Mouse (Mus musculus) ES-E14 (cell line): ENCODE results near the gene Olfr1413. TPM values are rescaled to one million over a fixed set of nuclear protein-coding genes. Genes with fewer than 3 reads are reported as not detected.

ENCODE experiments used
- DNase-seq: peaks from one replicate; pipeline ENCODE4 v3.0.0-alpha.2; 2013; ENCODE audit warnings: low read depth, low spot score
- H3K27ac ChIP-seq: 2 replicates; pipeline ENCODE4 v1.5.1; 2012; ENCODE audit warnings: low read depth, mild to moderate bottlenecking, low read length, moderate library complexity, mixed read lengths; ENCODE audit not compliant: poor library complexity, insufficient read depth, severe bottlenecking
- H3K36me3 ChIP-seq: 2 replicates; pipeline ENCODE4 v1.6.1; 2012; ENCODE audit warnings: mild to moderate bottlenecking, low read length, moderate library complexity, mixed read lengths; ENCODE audit not compliant: control insufficient read depth, poor library complexity, insufficient read depth, severe bottlenecking
- H3K4me1 ChIP-seq, 2 experiments: fragments of 150-350 bp in 1 of 2; sonication (generic) in 1 of 2; 2 replicates each; pipeline ENCODE4 v1.6.1; 2012; ENCODE audit warnings: low read length in 2 of 2, mild to moderate bottlenecking in 1 of 2, mixed read lengths in 1 of 2; ENCODE audit not compliant: control insufficient read depth in 2 of 2, insufficient read depth in 2 of 2, poor library complexity in 1 of 2
- H3K4me3 ChIP-seq, 2 experiments: fragments of 150-350 bp in 1 of 2; sonication (generic) in 1 of 2; 2 replicates each; pipeline ENCODE4 v1.5.1; 2012; ENCODE audit warnings: low read length in 2 of 2, low read depth in 1 of 2, mild to moderate bottlenecking in 1 of 2, mixed read lengths in 1 of 2; ENCODE audit not compliant: insufficient read depth in 1 of 2, poor library complexity in 1 of 2, severe bottlenecking in 1 of 2
- H3K9ac ChIP-seq: 2 replicates; pipeline ENCODE4 v1.6.1; 2012; ENCODE audit warnings: low read depth, mild to moderate bottlenecking, low read length, mixed read lengths; ENCODE audit not compliant: poor library complexity, insufficient read depth, severe bottlenecking
- H3K9me3 ChIP-seq: fragments of 150-350 bp; sonication (generic); 2 replicates; pipeline ENCODE4 v1.6.1; 2012; ENCODE audit warnings: low read depth, mild to moderate bottlenecking, low read length; ENCODE audit not compliant: control insufficient read depth, insufficient read depth
- CHD2 ChIP-seq: IDR thresholded peaks from 2 replicates; pipeline ENCODE4 v1.6.1; 2014; ENCODE audit warnings: mild to moderate bottlenecking, low read depth, low read length, inconsistent platforms
- HCFC1 ChIP-seq: IDR thresholded peaks from 2 replicates; pipeline ENCODE4 v1.6.1; 2012; ENCODE audit warnings: low read length, inconsistent platforms, borderline replicate concordance; ENCODE audit not compliant: insufficient read depth
- MAFK ChIP-seq: IDR thresholded peaks from 2 replicates; pipeline ENCODE4 v1.6.1; 2014; ENCODE audit warnings: mild to moderate bottlenecking, low read depth, low read length, inconsistent platforms; ENCODE audit not compliant: insufficient read depth
- ZC3H11A ChIP-seq: IDR thresholded peaks from 2 replicates; pipeline ENCODE4 v1.6.1; 2012; ENCODE audit warnings: low read depth, mild to moderate bottlenecking, inconsistent platforms, low read length, borderline replicate concordance
- ZNF384 ChIP-seq: IDR thresholded peaks from 2 replicates; pipeline ENCODE4 v1.6.1; 2012; ENCODE audit warnings: low read depth, low read length, inconsistent platforms
- in situ Hi-C, 2 experiments: fragments of 600-800 bp; cut with MboI; formaldehyde crosslinking; loops; one replicate each; pipeline ENCODE4 v1.15.1; 2025; ENCODE audit warnings: low sequenced_read_pairs in 2 of 2, inconsistent platforms in 1 of 2; ENCODE audit not compliant: unreplicated experiment in 2 of 2
- total RNA-seq: library from RNA; depleted of rRNA; stranded (reverse); fragments of 300-350 nt; gene quantifications from 2 replicates; pipeline ENCODE4 v1.2.3, GENCODE M21; 2012; rRNA removed

Olfr1413 gene
- total RNA-seq, result not detected in 2 replicates

DNA sequence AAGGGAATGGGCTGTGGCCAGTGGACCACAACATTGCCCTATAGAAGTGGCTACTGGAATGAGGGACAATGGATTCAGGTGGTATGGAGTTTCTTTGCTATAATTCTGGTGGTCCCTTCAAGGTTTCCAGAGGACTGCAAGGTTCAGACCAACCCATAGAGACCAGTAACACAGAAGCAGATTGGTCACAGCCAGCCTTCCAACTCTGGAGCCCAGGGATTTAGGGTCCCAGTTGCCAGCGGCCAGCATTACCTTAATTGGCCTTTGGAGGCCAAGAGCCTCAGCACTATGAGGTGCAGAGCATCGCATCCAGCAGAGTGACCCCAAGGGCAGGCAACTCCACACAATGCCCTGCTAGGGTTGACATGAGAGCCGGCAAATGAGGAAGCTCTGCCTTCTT is at the start of gene Olfr1413:
Gene Olfr1413 (plus strand): TSS at position 301 of the 400 bp plus-strand sequence.
- Histone ChIP-seq H3K4me3 (no peak within 1 kb of the TSS), H3K9ac (no peak within 1 kb of the TSS), H3K27ac (no peak within 1 kb of the TSS; the same call in 1 of the 2 replicates), H3K36me3 (no peaks in the 10 kb centered on the region), H3K4me1 (no peaks in the 10 kb centered on the region), H3K9me3 (no peaks in the 10 kb centered on the region)
- DNase-seq, result no peak
- TF ChIP-seq CHD2 (no peak), MAFK (no peak), ZC3H11A (no peak), HCFC1 (no peak), ZNF384 (no peak)
- in situ Hi-C loops, result no loop called here

GRCm38 (mm10) chr1:92521376-92521775 is 49.7 kb upstream of the Olfr1413 start:
- H3K9ac ChIP-seq, result no peak overlapping the region
- H3K36me3 ChIP-seq, result no peaks in the 10 kb centered on the region
- in situ Hi-C loops, result no loop called here
- no peaks in the 10 kb centered on the region for H3K9me3 ChIP-seq
- H3K4me3 ChIP-seq, result no peak overlapping the region
- H3K4me1 ChIP-seq, result peaks cover 0 to 2% of the 10 kb centered on the region in 2 experiments; a peak in 1 of 4 replicates
- DNase-seq, result peak; percentile 36
- no peak overlapping the region for H3K27ac ChIP-seq
- no peak for TF ChIP-seq HCFC1
- TF ChIP-seq ZC3H11A, result no peak
- TF ChIP-seq ZNF384, result peak; percentile 100
- TF ChIP-seq CHD2, result no peak
- TF ChIP-seq MAFK, result 0 out of 2 replicates have a peak, but pooled peaks have one; percentile 18

GRCm38 (mm10) chr1:92523764-92524163 is 47.4 kb upstream of the Olfr1413 start:
- in situ Hi-C loops, result no loop called here
- Histone ChIP-seq H3K27ac (no peak overlapping the region), H3K4me3 (no peak overlapping the region), H3K36me3 (no peaks in the 10 kb centered on the region), H3K9me3 (no peaks in the 10 kb centered on the region), H3K4me1 (peaks cover 0 to 2% of the 10 kb centered on the region in 2 experiments; a peak in 1 of 4 replicates), H3K9ac (no peak overlapping the region)
- no peak for TF ChIP-seq HCFC1
- TF ChIP-seq MAFK, result no peak
- no peak for DNase-seq

DNA sequence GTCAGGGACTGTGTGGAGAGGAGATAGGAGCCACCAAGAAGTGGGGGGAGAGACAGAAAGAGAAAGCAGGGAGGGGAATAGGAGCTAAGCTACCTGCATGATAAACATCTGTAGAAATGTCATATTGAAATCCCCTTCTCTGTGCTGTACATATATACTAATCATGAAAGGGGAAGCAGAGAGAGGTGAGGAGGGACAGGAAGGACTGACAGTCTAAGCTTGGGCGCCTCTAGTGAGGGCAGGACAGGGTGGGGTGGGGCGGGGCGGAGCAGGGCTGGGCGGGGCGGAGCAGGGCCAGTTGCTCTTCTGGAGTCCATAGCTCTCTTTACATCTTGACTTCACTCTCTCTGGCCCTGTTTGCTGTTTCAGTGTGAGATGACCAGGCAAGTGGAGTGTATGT is 34.1 kb upstream of the Olfr1413 start:
- in situ Hi-C loops, result no loop called here
- H3K9me3 ChIP-seq, result no peaks in the 10 kb centered on the region
- no peak overlapping the region for H3K27ac ChIP-seq
- H3K36me3 ChIP-seq, result no peaks in the 10 kb centered on the region
- H3K9ac ChIP-seq, result no peak overlapping the region
- no peak for DNase-seq
- H3K4me3 ChIP-seq, result no peak overlapping the region
- TF ChIP-seq CHD2, result no peak
- no peak for TF ChIP-seq HCFC1
- TF ChIP-seq MAFK, result no peak
- TF ChIP-seq ZNF384, result no peak
- no peak for TF ChIP-seq ZC3H11A
- no peaks in the 10 kb centered on the region for H3K4me1 ChIP-seq

DNA sequence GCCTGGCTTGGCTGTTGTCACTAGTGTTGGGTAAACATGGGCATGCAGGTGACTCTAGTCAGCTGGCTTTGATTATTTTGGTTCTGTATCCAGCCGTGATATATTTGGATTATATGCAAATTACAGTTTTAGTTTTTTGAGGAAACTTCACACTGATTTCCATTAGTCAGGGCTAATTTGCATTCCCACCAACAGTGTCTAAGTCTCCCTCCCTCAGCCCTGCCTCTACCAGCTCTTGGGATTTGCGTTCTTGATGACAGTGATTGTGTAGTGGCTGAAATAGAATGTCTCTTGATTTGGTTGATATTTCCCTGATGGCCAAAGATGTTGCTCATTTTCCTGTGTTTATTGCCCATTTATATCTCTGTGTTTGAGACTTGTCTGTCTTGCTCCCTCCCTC is 32.1 kb upstream of the Olfr1413 start:
- Histone ChIP-seq H3K9ac (no peak overlapping the region), H3K4me3 (no peak overlapping the region), H3K4me1 (no peaks in the 10 kb centered on the region), H3K27ac (no peak overlapping the region), H3K36me3 (no peaks in the 10 kb centered on the region), H3K9me3 (no peaks in the 10 kb centered on the region)
- DNase-seq, result no peak
- TF ChIP-seq ZNF384 (no peak), MAFK (no peak), HCFC1 (no peak), ZC3H11A (no peak), CHD2 (no peak)
- in situ Hi-C loops, result no loop called here
